ENCODE assay signal across 10 mouse cellular contexts in genomic region chr1:88258881-88259642, GRCm38 (mm10). TPM values are rescaled to one million over a fixed set of nuclear protein-coding genes. Genes with fewer than 3 reads are reported as not detected.
DNase-seq lines count a peak whose midpoint lies in the region; ATAC-seq and TF ChIP-seq lines count a peak whose summit lies in the region.
"Had no signal": no experiment of that assay in that cellular context is flagged by ENCODE, and none has a peak within 500 bp of the region (broad histone marks: within the 10 kb centered on the region; RNA-seq: fewer than 3 reads in every experiment).

No protein-coding gene starts in this region.

- peaks cover 24% of the 10 kb centered on the region for H3K4me1 ChIP-seq in heart, embryonic 12.5 days (replicated peaks)

- no peak overlapping the region for H3K4me3 ChIP-seq in heart, embryonic 12.5 days

- H3K9me3 ChIP-seq in heart, embryonic 12.5 days (replicated peaks): peaks cover 43% of the 10 kb centered on the region

- 63% methylated on average over 8 of the region's 8 CpGs for WGBS in heart, embryonic 12.5 days

- no peak for TF ChIP-seq CTCF in brain, embryonic 14.5 days (IDR thresholded peaks at IDR 0.05; ENCODE audit: borderline replicate concordance, extremely low read depth, insufficient read depth, insufficient read length)

- no peak overlapping the region for H3K4me2 ChIP-seq in heart, embryonic 12.5 days

- no peak for TF ChIP-seq POLR2A in brain, embryonic 14.5 days (IDR thresholded peaks at IDR 0.05; ENCODE audit: borderline replicate concordance, extremely low read depth, insufficient read depth, insufficient read length, poor library complexity, severe bottlenecking)

- DNase-seq in heart, adult 8-10 months (ENCODE audit: low spot score): no peak
- peak; percentile 57 for DNase-seq in A20 (ENCODE audit: low read depth, low spot score)
- DNase-seq in brain, embryonic 14.5 days (ENCODE audit: low read depth): peak; percentile 47
- DNase-seq in kidney, postnatal 10 days: peak; percentile 62
- DNase-seq in testis, postnatal 10 days (ENCODE audit: low spot score): peak; percentile 76
- DNase-seq in retina, embryonic 14.5 days (ENCODE audit: low spot score): no peak

- H3K27ac ChIP-seq in heart, embryonic 12.5 days (ENCODE audit: poor library complexity, severe bottlenecking): no peak overlapping the region

- H3K27me3 ChIP-seq in heart, embryonic 12.5 days (replicated peaks): no peaks in the 10 kb centered on the region

- H3K9ac ChIP-seq in heart, embryonic 12.5 days: 0 out of 2 replicates have a peak overlapping the region, but pooled peaks have one; percentile 0

- peaks cover 46% of the 10 kb centered on the region for H3K36me3 ChIP-seq in heart, embryonic 12.5 days

- 0 out of 2 replicates have a peak, but pooled peaks have one; percentile 0 for ATAC-seq in heart, embryonic 12.5 days (ENCODE audit: insufficient number of reproducible peaks, low FRiP score)
- ATAC-seq in monocyte, adult 5-6 weeks (replicated peaks; ENCODE audit: insufficient number of reproducible peaks, low FRiP score, low TSS enrichment, poor library complexity, severe bottlenecking): no peak

RNA-seq across cellular contexts. Expression of gene Hjurp, which starts 18.4 kb away (rescaled TPM):
- 141 TPM in 2 replicates for polyA plus RNA-seq in heart, embryonic 12.5 days (2016; fragmentation: Nextera tagmentation; extraction: Ambion mirVana)
- 10 to 100 TPM; 10.6 to 14.2 (median 11.0) TPM for total RNA-seq in heart, adult 8-10 months (2022)
- 140 and 179 TPM in 2 replicates for polyA plus RNA-seq in brain, embryonic 14.5 days (2012; rRNA removed)
- 79.2 to 121 TPM (median 80.4 TPM) in 3 replicates for total RNA-seq in monocyte, adult 5-6 weeks (2017)

RNA-seq across cellular contexts. Expression of gene Trpm8, which starts 18.4 kb away (rescaled TPM):
- polyA plus RNA-seq in heart, embryonic 12.5 days (2016; fragmentation: Nextera tagmentation; extraction: Ambion mirVana): 0.05 TPM in 1 of 2 replicates, not detected in the other
- total RNA-seq in heart, adult 8-10 months (2022): not detected
- polyA plus RNA-seq in brain, embryonic 14.5 days (2012; rRNA removed): 0.10 TPM in 2 replicates
- not detected in 3 replicates for total RNA-seq in monocyte, adult 5-6 weeks (2017)
- polyA plus RNA-seq: stomach, embryonic 14.5 days had no signal

RNA-seq across cellular contexts. Expression of gene Mroh2a, which starts 32.3 kb away (rescaled TPM):
- 0.56 and 0.83 TPM in 2 replicates for polyA plus RNA-seq in heart, embryonic 12.5 days (2016; fragmentation: Nextera tagmentation; extraction: Ambion mirVana)
- total RNA-seq in heart, adult 8-10 months (2022): under 1 TPM in 1 of 4 experiments, not detected in 3; 0.35 TPM
- 0.04 and 0.14 TPM in 2 replicates for polyA plus RNA-seq in brain, embryonic 14.5 days (2012; rRNA removed)
- 0.38 to 2.2 TPM (median 1.2 TPM) in 3 replicates for total RNA-seq in monocyte, adult 5-6 weeks (2017)

RNA-seq across cellular contexts. Expression of gene Ugt1a1, which starts 47.3 kb away (rescaled TPM):
- polyA plus RNA-seq in heart, embryonic 12.5 days (2016; fragmentation: Nextera tagmentation; extraction: Ambion mirVana): 0.22 TPM in 1 of 2 replicates, not detected in the other
- total RNA-seq in heart, adult 8-10 months (2022): not detected
- 0.14 and 0.15 TPM in 2 replicates for polyA plus RNA-seq in brain, embryonic 14.5 days (2012; rRNA removed)
- total RNA-seq in monocyte, adult 5-6 weeks (2017): 0.57 to 0.68 TPM (median 0.64 TPM) in 3 replicates
- total RNA-seq: layer of hippocampus, postnatal 14 days had no signal

RNA-seq across cellular contexts. Expression of gene Dnajb3, which starts 53.5 kb away (rescaled TPM):
- 7.6 and 8.4 TPM in 2 replicates for polyA plus RNA-seq in heart, embryonic 12.5 days (2016; fragmentation: Nextera tagmentation; extraction: Ambion mirVana)
- total RNA-seq in heart, adult 8-10 months (2022): under 1 TPM; 0.26 to 0.60 (median 0.41) TPM
- polyA plus RNA-seq in brain, embryonic 14.5 days (2012; rRNA removed): 9.8 and 12.6 TPM in 2 replicates
- total RNA-seq in monocyte, adult 5-6 weeks (2017): not detected in 3 replicates

Comparison
In these comparisons a context has a peak if more than half of its experiments do, and no peak if none do; other contexts are left out.
1. DNase-seq: peak in A20 (single experiment), brain, embryonic 14.5 days (single experiment), kidney, postnatal 10 days (single experiment) and testis, postnatal 10 days (single experiment); none in heart, adult 8-10 months (single experiment) and retina, embryonic 14.5 days (single experiment).